Mouse (Mus musculus) forebrain, embryonic 13.5 days (tissue): Measurements from ENCODE around the gene Tubg2. TPM values are rescaled to one million over a fixed set of nuclear protein-coding genes. Genes with fewer than 3 reads are reported as not detected.

Experiments used
- ATAC-seq: fragments of 200-750 bp; cut with Nextera tagmentation; 2 replicates; pipeline ENCODE4 v1.8.0; 2017
- H3K27ac ChIP-seq: fragments of 300-500 bp; sonication (generic); 2 replicates; pipeline ENCODE4 v1.5.1; 2015; ENCODE audit warnings: inconsistent platforms, mild to moderate bottlenecking, moderate library complexity
- H3K27me3 ChIP-seq: fragments of 300-500 bp; sonication (generic); 2 replicates; pipeline ENCODE4 v1.6.1; 2015; ENCODE audit warnings: mild to moderate bottlenecking, inconsistent platforms
- H3K36me3 ChIP-seq: fragments of 300-500 bp; sonication (generic); 2 replicates; pipeline ENCODE4 v1.6.1; 2015; ENCODE audit warnings: mild to moderate bottlenecking, inconsistent platforms; ENCODE audit not compliant: poor library complexity, severe bottlenecking
- H3K4me1 ChIP-seq: fragments of 300-500 bp; sonication (generic); 2 replicates; pipeline ENCODE4 v1.6.1; 2015; ENCODE audit warnings: inconsistent platforms
- H3K4me2 ChIP-seq: fragments of 300-500 bp; sonication (generic); 2 replicates; pipeline ENCODE4 v1.6.1; 2015; ENCODE audit warnings: inconsistent platforms, mild to moderate bottlenecking, moderate library complexity
- H3K4me3 ChIP-seq: fragments of 300-500 bp; sonication (generic); 2 replicates; pipeline ENCODE4 v1.5.1; 2015; ENCODE audit warnings: mild to moderate bottlenecking, inconsistent platforms
- H3K9ac ChIP-seq: fragments of 300-500 bp; sonication (generic); 2 replicates; pipeline ENCODE4 v1.6.1; 2015; ENCODE audit warnings: mild to moderate bottlenecking, inconsistent platforms
- H3K9me3 ChIP-seq: fragments of 300-500 bp; sonication (generic); replicated peaks from 2 replicates; pipeline ENCODE4 v1.6.1; 2016; ENCODE audit warnings: inconsistent platforms
- WGBS: fragments of 180-500 bp; shearing (Covaris S2); methylation state at CpG from one replicate; pipeline ENCODE4 v1.1.7; 2015; 5-methylcytosine and 5-hydroxymethylcytosine counted together
- polyA plus RNA-seq: library from polyadenylated mRNA; unstranded; fragments of >200 nt; fragmentation: Nextera tagmentation; extraction: Ambion mirVana; gene quantifications from 2 replicates; pipeline ENCODE4 v1.2.1, GENCODE M21; 2015

Gene Tubg2
- polyA plus RNA-seq, 1 experiment from 2014 or later = 14.6 TPM

GRCm38 (mm10) chr11:101176117-101176691 lies 20.5 kb downstream of the Tubg2 start:
- H3K4me3 ChIP-seq = peak overlapping the region; percentile 34
- H3K4me1 ChIP-seq = peaks cover 61% of the 10 kb centered on the region
- H3K27me3 ChIP-seq = peaks cover 70% of the 10 kb centered on the region
- H3K36me3 ChIP-seq = no peaks in the 10 kb centered on the region
- no peaks in the 10 kb centered on the region for H3K9me3 ChIP-seq
- ATAC-seq = no peak
- peak overlapping the region; percentile 51; the same call in 1 of the 2 replicates for H3K9ac ChIP-seq
- WGBS = 0% methylated on average over 23 of the region's 25 CpGs
- no peak overlapping the region for H3K27ac ChIP-seq
- peak overlapping the region; percentile 56 for H3K4me2 ChIP-seq

- Histone ChIP-seq H3K4me1 (peaks cover 55% of the 10 kb centered on the region), H3K4me3 (peak overlapping the region; percentile 34; the same call in 1 of the 2 replicates), H3K9me3 (no peaks in the 10 kb centered on the region), H3K36me3 (no peaks in the 10 kb centered on the region), H3K27me3 (peaks cover 73% of the 10 kb centered on the region), H3K9ac (0 out of 2 replicates have a peak overlapping the region, but pooled peaks have one; percentile 16), H3K27ac (no peak overlapping the region), H3K4me2 (peak overlapping the region; percentile 56)
- 26% methylated on average over 22 of the region's 22 CpGs for WGBS
- ATAC-seq = no peak
Measured at GRCm38 (mm10) chr11:101176933-101177773, 21.4 kb downstream of the Tubg2 start.

- no peak for ATAC-seq
- 46% methylated on average over 36 of the region's 36 CpGs for WGBS
- no peak overlapping the region for H3K4me3 ChIP-seq
- H3K9ac ChIP-seq = no peak overlapping the region
- peaks cover 44% of the 10 kb centered on the region for H3K4me1 ChIP-seq
- H3K9me3 ChIP-seq = no peaks in the 10 kb centered on the region
- H3K36me3 ChIP-seq = no peaks in the 10 kb centered on the region
- H3K27ac ChIP-seq = no peak overlapping the region
- peaks cover 72% of the 10 kb centered on the region for H3K27me3 ChIP-seq
- 0 out of 2 replicates have a peak overlapping the region, but pooled peaks have one; percentile 10 for H3K4me2 ChIP-seq
Measured at GRCm38 (mm10) chr11:101178061-101179058, 22.7 kb downstream of the Tubg2 start.

GRCm38 (mm10) chr11:101179306-101179705 lies 23.6 kb downstream of the Tubg2 start:
- H3K4me1 ChIP-seq = peaks cover 35% of the 10 kb centered on the region
- H3K4me2 ChIP-seq = no peak overlapping the region
- H3K9me3 ChIP-seq = no peaks in the 10 kb centered on the region
- no peaks in the 10 kb centered on the region for H3K36me3 ChIP-seq
- no peak overlapping the region for H3K9ac ChIP-seq
- no peak overlapping the region for H3K27ac ChIP-seq
- no peak overlapping the region for H3K4me3 ChIP-seq
- peaks cover 65% of the 10 kb centered on the region for H3K27me3 ChIP-seq
- no peak for ATAC-seq
- 76% methylated on average over 15 of the region's 15 CpGs for WGBS

GRCm38 (mm10) chr11:101180261-101180660 lies 24.6 kb downstream of the Tubg2 start:
- Histone ChIP-seq H3K36me3 (no peaks in the 10 kb centered on the region), H3K4me2 (no peak overlapping the region), H3K4me3 (no peak overlapping the region), H3K27me3 (peaks cover 56% of the 10 kb centered on the region), H3K4me1 (peaks cover 25% of the 10 kb centered on the region), H3K9ac (no peak overlapping the region), H3K27ac (no peak overlapping the region), H3K9me3 (no peaks in the 10 kb centered on the region)
- 61% methylated on average over 17 of the region's 17 CpGs for WGBS
- ATAC-seq = no peak

- Histone ChIP-seq H3K4me2 (no peak overlapping the region), H3K4me3 (no peak overlapping the region), H3K9ac (no peak overlapping the region), H3K4me1 (peaks cover 18% of the 10 kb centered on the region), H3K9me3 (no peaks in the 10 kb centered on the region), H3K27ac (no peak overlapping the region), H3K36me3 (no peaks in the 10 kb centered on the region), H3K27me3 (peaks cover 48% of the 10 kb centered on the region)
- WGBS = 38% methylated on average over 10 of the region's 10 CpGs
- ATAC-seq = no peak
Measured at GRCm38 (mm10) chr11:101180846-101181740, 25.4 kb downstream of the Tubg2 start.

- Histone ChIP-seq H3K27me3 (peaks cover 40% of the 10 kb centered on the region), H3K9ac (no peak overlapping the region), H3K4me3 (no peak overlapping the region), H3K36me3 (no peaks in the 10 kb centered on the region), H3K4me1 (peaks cover 9% of the 10 kb centered on the region), H3K27ac (no peak overlapping the region), H3K4me2 (no peak overlapping the region), H3K9me3 (no peaks in the 10 kb centered on the region)
- 90% methylated on average over 11 of the region's 11 CpGs for WGBS
- ATAC-seq = no peak
Measured at GRCm38 (mm10) chr11:101181961-101182360, 26.3 kb downstream of the Tubg2 start.

- no peaks in the 10 kb centered on the region for H3K36me3 ChIP-seq
- H3K9ac ChIP-seq = 0 out of 2 replicates have a peak overlapping the region, but pooled peaks have one; percentile 21
- H3K4me2 ChIP-seq = no peak overlapping the region
- WGBS = 83% methylated on average over 14 of the region's 14 CpGs
- no peak overlapping the region for H3K27ac ChIP-seq
- H3K9me3 ChIP-seq = no peaks in the 10 kb centered on the region
- peaks cover 30% of the 10 kb centered on the region for H3K27me3 ChIP-seq
- H3K4me1 ChIP-seq = peaks cover 4% of the 10 kb centered on the region; the same call in 1 of the 2 replicates
- H3K4me3 ChIP-seq = no peak overlapping the region
- no peak for ATAC-seq
Measured at GRCm38 (mm10) chr11:101182771-101183517, 27.2 kb downstream of the Tubg2 start.

- H3K4me2 ChIP-seq = no peak overlapping the region
- H3K9ac ChIP-seq = no peak overlapping the region
- 0 out of 2 replicates have a peak, but pooled peaks cover 11% of the 10 kb centered on the region for H3K27me3 ChIP-seq
- no peak overlapping the region for H3K4me3 ChIP-seq
- H3K4me1 ChIP-seq = peaks cover 9% of the 10 kb centered on the region
- no peaks in the 10 kb centered on the region for H3K9me3 ChIP-seq
- no peak for ATAC-seq
- WGBS = 89% methylated on average over 12 of the region's 12 CpGs
- H3K27ac ChIP-seq = no peak overlapping the region
- no peaks in the 10 kb centered on the region for H3K36me3 ChIP-seq
Measured at GRCm38 (mm10) chr11:101184984-101185383, 29.3 kb downstream of the Tubg2 start.

GRCm38 (mm10) chr11:101185441-101185840 lies 29.7 kb downstream of the Tubg2 start:
- Histone ChIP-seq H3K9ac (no peak overlapping the region), H3K36me3 (no peaks in the 10 kb centered on the region), H3K27me3 (0 out of 2 replicates have a peak, but pooled peaks cover 9% of the 10 kb centered on the region), H3K4me2 (no peak overlapping the region), H3K27ac (no peak overlapping the region), H3K4me3 (no peak overlapping the region), H3K9me3 (no peaks in the 10 kb centered on the region), H3K4me1 (peaks cover 13% of the 10 kb centered on the region)
- ATAC-seq = no peak
- 92% methylated on average over 4 of the region's 4 CpGs for WGBS
